Mouse (Mus musculus): Measurements from ENCODE around the gene Mov10. TPM values are rescaled to one million over a fixed set of nuclear protein-coding genes. Genes with fewer than 3 reads are reported as not detected.
"Not testable (repeated sequence)": the region's sequence is repeated elsewhere in the genome, so short reads cannot be mapped to it uniquely, and the experiment has no call there.

Gene Mov10
- total and polyA plus RNA-seq, 3 experiments: 7.2 to 31.9 (median 18.4) TPM

DNA sequence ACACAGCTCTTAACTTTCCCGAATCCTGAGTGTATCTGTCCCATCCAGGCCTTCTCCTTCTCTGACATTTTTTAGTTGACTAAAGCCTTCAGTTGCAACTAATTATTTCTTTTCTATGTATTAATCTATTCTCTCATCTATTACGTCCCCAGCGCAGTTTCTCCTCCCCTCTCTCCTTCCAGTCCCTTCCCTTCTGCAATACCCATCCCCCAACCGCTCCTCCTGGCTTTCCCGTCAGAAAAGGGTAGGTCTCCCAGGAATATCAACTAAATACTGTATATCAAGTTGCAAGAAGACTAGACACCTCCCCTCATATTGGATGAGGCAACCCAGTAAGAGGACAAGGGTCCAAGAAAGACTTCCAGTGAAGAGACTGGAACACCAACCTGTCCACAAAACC is 59.5 kb downstream of the Mov10 start:
- DNase-seq (ENCODE audit: extremely low read depth): no peak
- TF ChIP-seq NELFE (IDR thresholded peaks at IDR 0.05; ENCODE audit: low read depth, low read length) (no peak), PAX5 (IDR thresholded peaks at IDR 0.05; ENCODE audit: low read length) (no peak), MAX (IDR thresholded peaks at IDR 0.05; ENCODE audit: low read length) (no peak), USF2 (conservative IDR thresholded peaks at IDR 0.05; ENCODE audit: low read depth, low read length) (no peak), KAT2A (IDR thresholded peaks at IDR 0.05; ENCODE audit: insufficient replicate concordance, low read length) (no peak), ZMIZ1 (IDR thresholded peaks at IDR 0.05; ENCODE audit: low read depth, low read length) (no peak)
- no peak overlapping the region for H3K27ac ChIP-seq (ENCODE audit: insufficient read depth, low read depth)
- dilution Hi-C loops (cut with MboI; ENCODE audit: extremely low pct_ligation_motif_present, extremely low pct_unique_long_range_greater_than_20kb, low sequenced_read_pairs): no loop called here
- H3K27me3 ChIP-seq (replicated peaks): no peaks in the 10 kb centered on the region
- in situ Hi-C loops (cut with MboI; ENCODE audit: low pct_ligation_motif_present, low pct_unique_long_range_greater_than_20kb, low sequenced_read_pairs): no loop called here
- H3K9ac ChIP-seq (ENCODE audit: insufficient read depth, low read depth): peak overlapping the region; percentile 39; the same call in 1 of the 2 replicates
- 0 out of 2 replicates have a peak overlapping the region, but pooled peaks have one; percentile 30 for H3K4me2 ChIP-seq (ENCODE audit: insufficient read depth, low read depth, poor library complexity, severe bottlenecking)
- no peaks in the 10 kb centered on the region for H3K79me2 ChIP-seq (replicated peaks; ENCODE audit: control insufficient read depth, extremely low read depth, insufficient read depth, poor library complexity, severe bottlenecking)
- H3K9me3 ChIP-seq (replicated peaks; ENCODE audit: low read length): no peaks in the 10 kb centered on the region
- peaks cover 5 to 12% of the 10 kb centered on the region in 2 experiments for H3K4me1 ChIP-seq (ENCODE audit: control insufficient read depth in 1 of 2, insufficient read depth in 2 of 2)
- no peak overlapping the region for H3K4me3 ChIP-seq (replicated peaks in 1 of 3; ENCODE audit: low read depth in 2 of 3, low read length in 2 of 3, poor library complexity in 1 of 3)
- no peaks in the 10 kb centered on the region for H3K36me3 ChIP-seq (replicated peaks in 1 of 2; ENCODE audit: control insufficient read depth in 1 of 2, insufficient read depth in 1 of 2, low read length in 1 of 2)

DNA sequence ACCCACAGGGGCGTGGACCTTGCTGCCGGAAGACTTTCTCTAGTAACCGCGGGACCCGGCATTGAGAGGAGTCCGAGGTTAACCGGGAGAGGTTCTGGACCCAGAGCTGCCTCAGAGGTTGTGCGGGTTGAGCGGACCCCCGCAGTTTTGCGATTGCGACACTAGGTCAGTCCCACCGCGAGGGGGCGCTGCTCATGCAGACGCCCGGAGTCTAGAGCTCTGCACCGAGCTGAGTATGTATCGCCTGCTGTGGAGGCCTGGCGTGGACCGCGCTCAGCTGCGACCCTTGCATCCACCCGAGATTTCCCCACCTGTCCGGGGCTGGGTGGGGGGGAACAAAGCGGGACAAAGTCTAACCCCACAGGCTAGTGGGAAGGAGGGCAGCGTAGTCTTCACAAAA is 60.0 kb downstream of the Mov10 start:
- no peaks in the 10 kb centered on the region for H3K9me3 ChIP-seq (replicated peaks; ENCODE audit: low read length)
- TF ChIP-seq MAFK (IDR thresholded peaks at IDR 0.05; ENCODE audit: insufficient replicate concordance, low read length) (no peak), KAT2A (IDR thresholded peaks at IDR 0.05; ENCODE audit: insufficient replicate concordance, low read length) (no peak), TCF12 (IDR thresholded peaks at IDR 0.05; ENCODE audit: low read depth, low read length) (peak; percentile 10; the same call in 1 of the 2 replicates), ZMIZ1 (IDR thresholded peaks at IDR 0.05; ENCODE audit: low read depth, low read length) (no peak), ZKSCAN1 (IDR thresholded peaks at IDR 0.05; ENCODE audit: borderline replicate concordance, low read depth, low read length) (no peak), SMC3 (IDR thresholded peaks at IDR 0.05; ENCODE audit: low read depth, low read length) (peak; percentile 53), POLR2AphosphoS2 (IDR thresholded peaks at IDR 0.05; ENCODE audit: low read depth, low read length) (no peak), PAX5 (IDR thresholded peaks at IDR 0.05; ENCODE audit: low read length) (no peak), CTCF (conservative IDR thresholded peaks at IDR 0.05 in 1 of 2, IDR thresholded peaks at IDR 0.05 in 1 of 2; ENCODE audit: low read depth in 2 of 2, low read length in 2 of 2) (peak; percentile 11 to 74; a peak in 3 of 4 replicates), RAD21 (IDR thresholded peaks at IDR 0.05; ENCODE audit: low read depth, low read length) (peak; percentile 16)
- H3K27ac ChIP-seq (ENCODE audit: insufficient read depth, low read depth): no peak overlapping the region
- in situ Hi-C loops (cut with MboI; ENCODE audit: low pct_ligation_motif_present, low pct_unique_long_range_greater_than_20kb, low sequenced_read_pairs) (no loop called here), dilution Hi-C loops (cut with MboI; ENCODE audit: extremely low pct_ligation_motif_present, extremely low pct_unique_long_range_greater_than_20kb, low sequenced_read_pairs) (no loop called here)
- H3K27me3 ChIP-seq (replicated peaks): no peaks in the 10 kb centered on the region
- no peak for DNase-seq (ENCODE audit: extremely low read depth)
- peak overlapping the region; percentile 30 for H3K4me2 ChIP-seq (ENCODE audit: insufficient read depth, low read depth, poor library complexity, severe bottlenecking)
- peak overlapping the region; percentile 39 for H3K9ac ChIP-seq (ENCODE audit: insufficient read depth, low read depth)
- H3K4me1 ChIP-seq (ENCODE audit: control insufficient read depth in 1 of 2, insufficient read depth in 2 of 2): peaks cover 5 to 12% of the 10 kb centered on the region in 2 experiments
- H3K79me2 ChIP-seq (replicated peaks; ENCODE audit: control insufficient read depth, extremely low read depth, insufficient read depth, poor library complexity, severe bottlenecking): no peaks in the 10 kb centered on the region
- no peaks in the 10 kb centered on the region for H3K36me3 ChIP-seq (replicated peaks in 1 of 2; ENCODE audit: control insufficient read depth in 1 of 2, insufficient read depth in 1 of 2, low read length in 1 of 2)
- no peak overlapping the region for H3K4me3 ChIP-seq (replicated peaks in 1 of 3; ENCODE audit: low read depth in 2 of 3, low read length in 2 of 3, poor library complexity in 1 of 3)

DNA sequence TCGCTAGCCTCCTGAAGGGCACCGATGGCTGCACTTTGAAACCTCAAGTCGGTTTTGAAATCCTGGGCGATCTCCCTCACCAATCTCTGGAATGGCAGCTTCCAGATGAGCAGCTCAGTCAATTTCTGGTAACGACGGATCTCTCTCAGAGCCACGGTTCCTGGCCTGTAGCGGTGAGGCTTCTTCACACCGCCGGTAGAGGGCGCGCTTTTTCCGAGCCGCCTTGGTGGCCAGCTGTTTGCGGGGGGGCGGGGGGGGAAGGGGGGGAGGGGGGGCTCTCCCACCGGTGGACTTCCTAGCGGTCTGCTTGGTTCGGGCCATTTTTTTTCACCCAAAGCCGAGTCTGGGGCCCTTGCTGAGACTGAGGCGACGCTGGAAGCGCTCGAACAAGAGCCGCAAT is 65.5 kb downstream of the Mov10 start:
- H3K4me2 ChIP-seq (ENCODE audit: insufficient read depth, low read depth, poor library complexity, severe bottlenecking); H3K27me3 ChIP-seq (replicated peaks); H3K4me1 ChIP-seq (ENCODE audit: control insufficient read depth in 1 of 2, insufficient read depth in 2 of 2); H3K9me3 ChIP-seq (replicated peaks; ENCODE audit: low read length); H3K27ac ChIP-seq (ENCODE audit: insufficient read depth, low read depth); dilution Hi-C loops (cut with MboI; ENCODE audit: extremely low pct_ligation_motif_present, extremely low pct_unique_long_range_greater_than_20kb, low sequenced_read_pairs); in situ Hi-C loops (cut with MboI; ENCODE audit: low pct_ligation_motif_present, low pct_unique_long_range_greater_than_20kb, low sequenced_read_pairs); H3K79me2 ChIP-seq (replicated peaks; ENCODE audit: control insufficient read depth, extremely low read depth, insufficient read depth, poor library complexity, severe bottlenecking); H3K36me3 ChIP-seq (replicated peaks in 1 of 2; ENCODE audit: control insufficient read depth in 1 of 2, insufficient read depth in 1 of 2, low read length in 1 of 2); H3K4me3 ChIP-seq (replicated peaks in 1 of 3; ENCODE audit: low read depth in 2 of 3, low read length in 2 of 3, poor library complexity in 1 of 3); DNase-seq (ENCODE audit: extremely low read depth); H3K9ac ChIP-seq (ENCODE audit: insufficient read depth, low read depth): not testable (repeated sequence)

Other genes with a start within 250 kb of the Mov10 start
- gene Slc16a1, start 179.9 kb downstream of the Mov10 start, total RNA-seq (2012; rRNA removed): 60.3 and 80.5 TPM in 2 replicates
- gene Slc16a1, start 179.9 kb downstream of the Mov10 start, total RNA-seq (2014; rRNA removed): 192 and 199 TPM in 2 replicates
- gene Slc16a1, start 179.9 kb downstream of the Mov10 start, polyA plus RNA-seq (2012; ENCODE audit: insufficient read length, low read depth): 95.5 and 97.5 TPM in 2 replicates
- 4.2 and 6.4 TPM in 2 replicates for gene Ppm1j, start 37.5 kb downstream of the Mov10 start, total RNA-seq (2012; rRNA removed)
- gene Ppm1j, start 37.5 kb downstream of the Mov10 start, total RNA-seq (2014; rRNA removed): 2.1 and 2.7 TPM in 2 replicates
- 6.4 and 6.5 TPM in 2 replicates for gene Ppm1j, start 37.5 kb downstream of the Mov10 start, polyA plus RNA-seq (2012; ENCODE audit: insufficient read length, low read depth)
- 0.04 and 0.08 TPM in 2 replicates for gene Fam19a3, start 36.7 kb downstream of the Mov10 start, total RNA-seq (2012; rRNA removed)
- not detected in 2 replicates for gene Fam19a3, start 36.7 kb downstream of the Mov10 start, total RNA-seq (2014; rRNA removed)
- 0.07 and 0.16 TPM in 2 replicates for gene Fam19a3, start 36.7 kb downstream of the Mov10 start, polyA plus RNA-seq (2012; ENCODE audit: insufficient read length, low read depth)
- 6.2 and 8.3 TPM in 2 replicates for gene Rhoc, start 30.2 kb downstream of the Mov10 start, total RNA-seq (2012; rRNA removed)
- gene Rhoc, start 30.2 kb downstream of the Mov10 start, total RNA-seq (2014; rRNA removed): 1.2 and 1.4 TPM in 2 replicates
- 7.9 and 8.0 TPM in 2 replicates for gene Rhoc, start 30.2 kb downstream of the Mov10 start, polyA plus RNA-seq (2012; ENCODE audit: insufficient read length, low read depth)
- 10.3 and 10.4 TPM in 2 replicates for gene St7l, start 45.4 kb upstream of the Mov10 start, total RNA-seq (2012; rRNA removed)
- 13.1 and 14.1 TPM in 2 replicates for gene St7l, start 45.4 kb upstream of the Mov10 start, total RNA-seq (2014; rRNA removed)
- gene St7l, start 45.4 kb upstream of the Mov10 start, polyA plus RNA-seq (2012; ENCODE audit: insufficient read length, low read depth): 6.8 and 8.1 TPM in 2 replicates
- gene Capza1, start 45.9 kb upstream of the Mov10 start, total RNA-seq (2012; rRNA removed): 113 and 139 TPM in 2 replicates
- 288 and 317 TPM in 2 replicates for gene Capza1, start 45.9 kb upstream of the Mov10 start, total RNA-seq (2014; rRNA removed)
- gene Capza1, start 45.9 kb upstream of the Mov10 start, polyA plus RNA-seq (2012; ENCODE audit: insufficient read length, low read depth): 120 and 140 TPM in 2 replicates
- gene Wnt2b, start 143.4 kb upstream of the Mov10 start, total RNA-seq (2012; rRNA removed): not detected in 2 replicates
- not detected in 2 replicates for gene Wnt2b, start 143.4 kb upstream of the Mov10 start, total RNA-seq (2014; rRNA removed)
- gene Wnt2b, start 143.4 kb upstream of the Mov10 start, polyA plus RNA-seq (2012; ENCODE audit: insufficient read length, low read depth): 0.12 and 0.16 TPM in 2 replicates
- gene Cttnbp2nl, start 234.6 kb upstream of the Mov10 start, total RNA-seq (2012; rRNA removed): 0.17 and 0.21 TPM in 2 replicates
- gene Cttnbp2nl, start 234.6 kb upstream of the Mov10 start, total RNA-seq (2014; rRNA removed): 0.28 and 0.43 TPM in 2 replicates
- gene Cttnbp2nl, start 234.6 kb upstream of the Mov10 start, polyA plus RNA-seq (2012; ENCODE audit: insufficient read length, low read depth): 0.70 and 0.78 TPM in 2 replicates
- gene 4930564D02Rik, start 248.3 kb upstream of the Mov10 start, total RNA-seq (2012; rRNA removed): not detected in 2 replicates
- gene 4930564D02Rik, start 248.3 kb upstream of the Mov10 start, total RNA-seq (2014; rRNA removed): not detected in 2 replicates
- gene 4930564D02Rik, start 248.3 kb upstream of the Mov10 start, polyA plus RNA-seq (2012; ENCODE audit: insufficient read length, low read depth): not detected in 2 replicates